Mouse (Mus musculus): ENCODE data around the gene Sptbn4.

DNA sequence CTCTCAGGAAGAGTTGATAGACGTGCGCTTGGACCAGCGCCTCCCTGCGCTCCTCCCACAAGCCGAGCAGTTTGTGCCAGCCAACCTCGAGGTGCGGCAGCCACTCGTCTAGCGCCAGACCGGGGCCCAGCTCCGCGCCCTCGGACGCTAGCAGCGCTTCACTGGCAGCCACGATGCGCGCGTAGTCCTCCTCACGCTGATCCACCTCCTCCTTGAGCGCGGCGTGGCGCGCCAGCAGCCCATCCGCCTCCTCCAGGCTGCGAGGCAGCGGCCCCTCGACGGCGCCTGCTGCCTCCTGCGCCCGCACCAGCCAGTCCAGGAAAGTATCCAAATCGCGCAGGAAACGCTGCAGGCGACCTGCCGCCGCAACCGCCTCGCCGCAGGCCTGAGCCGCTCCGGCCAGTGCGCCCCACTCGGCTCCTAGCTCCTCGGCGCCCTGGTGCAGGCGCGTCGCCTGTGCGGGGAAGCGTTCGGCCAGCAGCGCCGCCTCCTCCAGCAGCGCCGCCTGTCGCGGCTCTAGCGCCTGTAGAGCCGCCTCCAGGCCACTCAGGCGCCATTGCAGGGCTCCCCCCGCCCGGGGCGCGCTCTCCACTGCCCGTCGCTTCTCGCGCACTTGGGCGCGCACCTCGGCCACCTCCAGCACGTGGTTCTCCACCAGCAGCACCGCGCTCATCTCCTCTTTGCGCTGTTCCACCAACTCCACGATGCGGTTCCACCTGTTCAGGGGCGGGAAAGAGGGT, 43.1 kb downstream of the Sptbn4 start:
- TF ChIP-seq CTCF (IDR thresholded peaks at IDR 0.05; ENCODE audit: low read depth, low read length): no peak
- no peak for TF ChIP-seq POLR2A (IDR thresholded peaks at IDR 0.05; ENCODE audit: extremely low read depth, insufficient read depth, low read length)
